Mouse (Mus musculus) liver, embryonic 11.5 days (tissue): ENCODE data around the gene Ilf3. TPM values are rescaled to one million over a fixed set of nuclear protein-coding genes. Genes with fewer than 3 reads are reported as not detected.

Source experiments
- ATAC-seq: fragments of 200-750 bp; cut with Nextera tagmentation; replicated peaks from 2 replicates; pipeline ENCODE4 v1.8.0; 2017; ENCODE audit warnings: moderate number of reproducible peaks, mild to moderate bottlenecking, moderate TSS enrichment, moderate library complexity; ENCODE audit not compliant: low FRiP score
- DNase-seq: peaks from one replicate; pipeline ENCODE4 v3.0.0-alpha.2; 2017; ENCODE audit warnings: low spot score
- H3K27ac ChIP-seq: fragments of 300-500 bp; sonication (generic); 2 replicates; pipeline ENCODE4 v1.5.1; 2014; ENCODE audit warnings: mild to moderate bottlenecking, low read depth, low read length, control low read depth
- H3K27me3 ChIP-seq: fragments of 300-500 bp; sonication (generic); replicated peaks from 2 replicates; pipeline ENCODE4 v1.6.1; 2014; ENCODE audit warnings: low read length, mixed read lengths; ENCODE audit not compliant: control insufficient read depth, insufficient read depth
- H3K36me3 ChIP-seq: fragments of 300-500 bp; sonication (generic); 2 replicates; pipeline ENCODE4 v1.6.1; 2014; ENCODE audit warnings: mild to moderate bottlenecking, low read length, moderate library complexity, mixed read lengths; ENCODE audit not compliant: control insufficient read depth, insufficient read depth
- H3K4me1 ChIP-seq: fragments of 300-500 bp; sonication (generic); replicated peaks from 2 replicates; pipeline ENCODE4 v1.6.1; 2014; ENCODE audit warnings: low read length, mixed read lengths; ENCODE audit not compliant: control insufficient read depth, insufficient read depth
- H3K4me2 ChIP-seq: fragments of 300-500 bp; sonication (generic); 2 replicates; pipeline ENCODE4 v1.6.1; 2014; ENCODE audit warnings: mild to moderate bottlenecking, control low read depth, moderate library complexity
- H3K4me3 ChIP-seq: fragments of 300-500 bp; sonication (generic); 2 replicates; pipeline ENCODE4 v1.5.1; 2014; ENCODE audit warnings: low read depth, low read length, control low read depth
- H3K9ac ChIP-seq: fragments of 300-500 bp; sonication (generic); 2 replicates; pipeline ENCODE4 v1.6.1; 2014; ENCODE audit warnings: low read depth, low read length, control low read depth
- H3K9me3 ChIP-seq: fragments of 300-500 bp; sonication (generic); 2 replicates; pipeline ENCODE4 v1.6.1; 2016; ENCODE audit warnings: low read length, inconsistent platforms, mixed read lengths; ENCODE audit not compliant: control insufficient read depth
- WGBS: fragments of 180-500 bp; shearing (Covaris S2); extraction: QIAGEN DNeasy Blood & Tissue Kit; methylation state at CpG from one replicate; pipeline ENCODE4 v1.1.7; 2014; 5-methylcytosine and 5-hydroxymethylcytosine counted together
- polyA plus RNA-seq: library from polyadenylated mRNA; unstranded; fragments of >200 nt; fragmentation: Nextera tagmentation; extraction: Ambion mirVana; gene quantifications from 2 replicates; pipeline ENCODE4 v1.2.1, GENCODE M21; 2014

Gene Ilf3
- polyA plus RNA-seq, 1 experiment from 2014 or later: 141 TPM

GRCm38 (mm10) chr9:21334747-21335146 lies 32.9 kb upstream of the Ilf3 start:
- ATAC-seq (no peak), DNase-seq (no peak)
- H3K9ac ChIP-seq: no peak overlapping the region
- no peaks in the 10 kb centered on the region for H3K9me3 ChIP-seq
- peaks cover 23% of the 10 kb centered on the region for H3K4me1 ChIP-seq
- peaks cover 3% of the 10 kb centered on the region; the same call in 1 of the 2 replicates for H3K36me3 ChIP-seq
- no peak overlapping the region for H3K4me2 ChIP-seq
- no peaks in the 10 kb centered on the region for H3K27me3 ChIP-seq
- no peak overlapping the region for H3K27ac ChIP-seq
- H3K4me3 ChIP-seq: no peak overlapping the region

DNA sequence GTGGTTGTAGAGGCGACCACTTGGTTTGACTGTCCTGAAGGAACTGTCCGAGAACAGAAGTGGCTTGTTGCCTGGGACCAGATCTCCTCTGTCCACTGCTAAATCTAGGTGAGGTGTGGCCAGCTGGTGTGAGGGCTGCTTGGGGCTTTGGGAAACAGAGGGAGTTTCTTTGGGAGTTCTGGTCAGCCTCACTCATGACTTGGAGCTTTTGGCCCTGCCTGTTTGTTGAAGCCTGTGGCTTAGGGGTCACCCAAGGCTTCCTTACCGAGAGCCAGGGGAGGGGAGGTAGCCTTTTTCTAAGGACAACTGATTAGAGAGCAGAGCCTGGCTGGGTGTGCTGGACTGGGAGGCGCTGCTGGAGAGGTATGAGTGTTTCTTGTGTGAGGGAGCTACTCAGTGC lies 32.3 kb upstream of the Ilf3 start:
- DNase-seq: no peak
- ATAC-seq: no peak
- Histone ChIP-seq H3K36me3 (peaks cover 3% of the 10 kb centered on the region; the same call in 1 of the 2 replicates), H3K27me3 (no peaks in the 10 kb centered on the region), H3K4me1 (peaks cover 21% of the 10 kb centered on the region), H3K27ac (no peak overlapping the region), H3K9me3 (no peaks in the 10 kb centered on the region), H3K4me3 (no peak overlapping the region), H3K4me2 (no peak overlapping the region), H3K9ac (no peak overlapping the region)
- WGBS: 85% methylated on average over 4 of the region's 4 CpGs

GRCm38 (mm10) chr9:21336491-21336890 lies 31.2 kb upstream of the Ilf3 start:
- DNase-seq (no peak), ATAC-seq (no peak)
- Histone ChIP-seq H3K9me3 (no peaks in the 10 kb centered on the region), H3K27ac (no peak overlapping the region), H3K4me1 (peaks cover 18% of the 10 kb centered on the region), H3K27me3 (no peaks in the 10 kb centered on the region), H3K36me3 (peaks cover 3% of the 10 kb centered on the region; the same call in 1 of the 2 replicates), H3K9ac (no peak overlapping the region), H3K4me3 (no peak overlapping the region), H3K4me2 (no peak overlapping the region)
- 84% methylated on average over 8 of the region's 8 CpGs for WGBS

DNA sequence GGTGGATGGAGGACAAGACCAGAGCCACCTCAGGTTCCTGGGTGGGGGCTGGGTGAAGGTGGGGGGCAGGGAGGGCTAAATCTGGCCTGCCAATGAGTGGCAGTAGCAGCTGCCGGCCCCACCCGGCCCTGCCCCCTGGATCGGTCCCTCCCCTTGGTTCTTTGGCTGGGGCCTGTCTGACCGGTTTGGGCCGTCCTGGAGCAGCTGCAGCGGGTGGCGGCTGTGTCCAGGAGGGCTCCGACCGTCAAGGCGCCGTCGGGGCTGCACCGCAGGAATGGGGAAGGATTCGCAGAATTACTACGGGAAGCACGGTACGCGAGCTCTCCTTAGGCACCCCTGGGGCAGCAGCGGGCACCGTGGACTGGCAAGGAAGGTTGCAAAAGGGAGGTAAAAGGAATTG lies 30.0 kb upstream of the Ilf3 start:
- Histone ChIP-seq H3K27me3 (no peaks in the 10 kb centered on the region), H3K4me2 (peak overlapping the region; percentile 33), H3K4me1 (peaks cover 9% of the 10 kb centered on the region), H3K36me3 (peaks cover 5% of the 10 kb centered on the region; the same call in 1 of the 2 replicates), H3K9ac (no peak overlapping the region), H3K9me3 (no peaks in the 10 kb centered on the region), H3K4me3 (no peak overlapping the region), H3K27ac (no peak overlapping the region)
- DNase-seq (no peak), ATAC-seq (no peak)
- 50% methylated on average over 20 of the region's 20 CpGs for WGBS

DNA sequence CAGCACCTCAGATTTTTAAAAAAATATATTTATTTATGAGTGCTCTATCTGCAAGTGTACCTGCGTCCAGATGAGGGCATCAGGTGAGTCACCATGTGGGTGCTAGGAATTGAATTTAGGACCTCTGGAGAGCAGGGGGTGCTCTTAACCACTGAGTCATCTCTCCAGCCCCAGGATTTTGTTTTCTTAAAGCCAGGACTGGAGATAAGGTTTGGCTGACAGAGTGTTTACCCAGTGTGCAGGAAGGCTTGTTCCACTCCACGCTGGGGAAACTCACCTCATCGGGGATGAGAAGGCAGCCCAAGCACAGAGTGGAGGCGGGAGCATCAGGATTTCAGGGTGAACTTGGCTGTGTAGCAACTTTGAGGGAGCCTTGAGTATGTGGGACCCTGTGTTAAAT lies 27.3 kb upstream of the Ilf3 start:
- DNase-seq (no peak), ATAC-seq (no peak)
- Histone ChIP-seq H3K9me3 (no peaks in the 10 kb centered on the region), H3K36me3 (peaks cover 8% of the 10 kb centered on the region), H3K4me1 (peaks cover 5% of the 10 kb centered on the region), H3K27ac (no peak overlapping the region), H3K4me2 (no peak overlapping the region), H3K27me3 (no peaks in the 10 kb centered on the region), H3K4me3 (no peak overlapping the region), H3K9ac (no peak overlapping the region)
- 70% methylated on average over 4 of the region's 4 CpGs for WGBS

DNA sequence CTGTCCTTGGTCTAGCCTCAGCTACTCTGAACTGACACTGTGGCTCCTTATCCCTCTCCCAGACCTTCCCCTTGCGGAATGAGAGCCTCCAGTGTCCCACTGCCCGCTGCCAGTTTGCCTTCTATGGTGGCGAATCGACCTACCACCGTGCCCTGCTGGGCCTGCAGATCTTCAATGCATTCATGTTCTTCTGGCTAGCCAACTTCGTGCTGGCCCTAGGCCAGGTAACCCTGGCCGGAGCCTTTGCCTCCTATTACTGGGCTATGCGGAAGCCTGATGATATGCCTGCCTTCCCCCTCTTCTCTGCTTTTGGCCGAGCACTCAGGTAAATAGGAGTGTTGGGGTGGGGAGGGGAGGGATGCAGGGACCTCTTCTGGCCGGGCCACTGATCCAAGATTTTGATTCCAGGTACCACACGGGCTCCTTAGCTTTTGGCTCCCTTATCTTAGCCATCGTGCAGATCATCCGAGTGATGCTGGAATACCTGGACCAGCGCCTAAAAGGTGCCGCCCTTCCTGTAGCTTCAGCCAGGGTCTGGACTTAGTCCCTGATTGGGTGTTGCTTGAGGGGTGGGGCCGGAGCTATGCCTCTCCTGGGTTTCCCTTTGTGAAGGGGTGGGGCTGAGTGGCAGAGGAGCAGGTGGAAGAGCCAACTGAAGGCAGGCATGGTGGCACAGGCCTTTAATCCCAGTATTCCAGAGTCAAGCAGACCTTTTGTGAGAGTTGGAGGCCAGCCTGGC lies 20.9 kb upstream of the Ilf3 start:
- H3K4me1 ChIP-seq: no peaks in the 10 kb centered on the region
- WGBS: 82% methylated on average over 16 of the region's 16 CpGs
- DNase-seq (no peak), ATAC-seq (no peak)
- no peak overlapping the region for H3K27ac ChIP-seq
- no peak overlapping the region for H3K4me2 ChIP-seq
- H3K27me3 ChIP-seq: no peaks in the 10 kb centered on the region
- peaks cover 28% of the 10 kb centered on the region for H3K36me3 ChIP-seq
- no peak overlapping the region for H3K4me3 ChIP-seq
- H3K9me3 ChIP-seq: no peaks in the 10 kb centered on the region
- no peak overlapping the region for H3K9ac ChIP-seq

DNA sequence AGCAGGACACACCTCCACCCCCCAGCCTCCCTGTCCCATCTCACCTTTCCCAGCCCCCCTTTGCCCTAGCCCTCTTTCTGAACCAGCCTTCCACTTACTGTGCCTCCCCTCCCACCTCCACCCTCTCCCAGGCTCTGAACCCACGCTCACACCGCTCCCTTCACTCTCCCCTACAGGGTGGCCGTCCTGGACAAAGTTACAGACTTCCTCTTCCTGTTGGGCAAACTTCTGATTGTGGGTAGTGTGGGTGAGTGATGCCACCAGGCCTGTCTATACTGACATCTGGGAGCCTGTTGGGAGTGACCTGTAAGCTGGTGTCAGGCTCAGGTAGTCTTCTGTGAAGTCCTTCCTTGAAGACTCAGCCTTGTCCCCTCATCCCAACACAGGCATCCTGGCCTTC lies 19.5 kb upstream of the Ilf3 start:
- WGBS: 77% methylated on average over 3 of the region's 3 CpGs
- ATAC-seq (no peak), DNase-seq (no peak)
- H3K4me1 ChIP-seq: peaks cover 13% of the 10 kb centered on the region
- H3K9me3 ChIP-seq: no peaks in the 10 kb centered on the region
- H3K27me3 ChIP-seq: no peaks in the 10 kb centered on the region
- 0 out of 2 replicates have a peak overlapping the region, but pooled peaks have one; percentile 5 for H3K27ac ChIP-seq
- no peak overlapping the region for H3K9ac ChIP-seq
- H3K4me2 ChIP-seq: no peak overlapping the region
- H3K36me3 ChIP-seq: peaks cover 26% of the 10 kb centered on the region
- no peak overlapping the region for H3K4me3 ChIP-seq

- WGBS: 74% methylated on average over 7 of the region's 7 CpGs
Observed at GRCm38 (mm10) chr9:21351178-21351577, 16.5 kb upstream of the Ilf3 start.

More at GRCm38 (mm10) chr9:21351178-21351577, 16.5 kb upstream of the Ilf3 start:
- no peak for ATAC-seq
- no peak for DNase-seq
- peaks cover 17% of the 10 kb centered on the region for H3K4me1 ChIP-seq
- H3K4me2 ChIP-seq: no peak overlapping the region
- H3K27me3 ChIP-seq: no peaks in the 10 kb centered on the region
- no peaks in the 10 kb centered on the region for H3K9me3 ChIP-seq
- H3K4me3 ChIP-seq: no peak overlapping the region
- no peak overlapping the region for H3K27ac ChIP-seq
- no peak overlapping the region for H3K9ac ChIP-seq
- H3K36me3 ChIP-seq: peaks cover 22% of the 10 kb centered on the region
